Mouse (Mus musculus): ENCODE results near the gene Nudt4.

DNA sequence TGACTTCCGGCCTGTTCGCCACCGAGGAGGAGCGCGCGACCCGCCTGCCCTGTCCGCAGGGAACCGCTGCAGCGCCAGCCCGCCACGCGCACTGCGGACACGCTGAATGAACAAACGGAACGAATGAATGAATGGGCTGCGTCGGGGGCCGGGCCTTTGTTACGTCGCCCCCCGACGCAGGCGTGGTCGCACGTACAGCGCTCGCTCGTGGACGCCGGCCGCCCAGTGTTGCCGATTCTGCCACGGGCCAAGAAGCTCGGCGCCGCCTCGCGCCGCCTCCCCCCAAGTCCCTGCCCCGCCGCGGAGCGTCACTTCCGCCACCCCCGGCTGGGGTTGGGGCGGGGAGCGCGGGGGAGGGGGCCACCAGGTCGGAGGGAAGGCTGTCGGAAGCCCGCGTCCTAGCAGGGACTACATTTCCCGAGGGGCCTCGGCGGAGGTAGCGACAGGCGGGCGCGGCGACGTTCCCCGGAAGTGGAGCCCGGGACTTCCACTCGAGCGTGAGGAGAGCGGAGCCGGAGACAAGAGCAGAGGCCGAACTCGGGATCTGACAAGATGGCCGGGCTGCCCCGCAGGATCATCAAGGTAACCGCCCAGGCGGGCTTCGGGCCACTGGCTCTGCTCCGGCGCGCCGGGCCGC lies 49.2 kb downstream of the Nudt4 start, which contains the start of gene Ube2n:
- TF ChIP-seq POLR2A (IDR thresholded peaks at IDR 0.05; ENCODE audit: control insufficient read depth in 1 of 2, insufficient read depth in 1 of 2, low read depth in 1 of 2, low read length in 2 of 2, poor library complexity in 1 of 2): peak; percentile 94 to 98
- no peak for TF ChIP-seq JUND (IDR thresholded peaks at IDR 0.05; ENCODE audit: low read depth, low read length)
- TF ChIP-seq ELF1 (IDR thresholded peaks at IDR 0.05; ENCODE audit: low read depth, low read length): peak; percentile 92
- TF ChIP-seq E2F4 (IDR thresholded peaks at IDR 0.05; ENCODE audit: borderline replicate concordance, low read depth, low read length): no peak; the same call in 1 of the 2 replicates
- TF ChIP-seq CTCF (IDR thresholded peaks at IDR 0.05 in 2 of 3, conservative IDR thresholded peaks at IDR 0.05 in 1 of 3; ENCODE audit: control insufficient read depth in 1 of 3, insufficient read depth in 1 of 3, low read depth in 2 of 3, low read length in 3 of 3, poor library complexity in 1 of 3, severe bottlenecking in 1 of 3): no peak

All from MEL (cell line).